Mouse (Mus musculus) 3T3-L1 (cell line): ENCODE results near the gene Ift20.
"Not testable (repeated sequence)": the region's sequence is repeated elsewhere in the genome, so short reads cannot be mapped to it uniquely, and the experiment has no call there.

ENCODE experiments used
- DNase-seq: peaks from one replicate; pipeline ENCODE4 v3.0.0-alpha.2; 2015; ENCODE audit warnings: low read depth, low spot score

The Ift20 gene

GRCm38 (mm10) chr11:78522481-78522997 is 13.6 kb upstream of the Ift20 start:
- DNase-seq = peak; percentile 85

DNA sequence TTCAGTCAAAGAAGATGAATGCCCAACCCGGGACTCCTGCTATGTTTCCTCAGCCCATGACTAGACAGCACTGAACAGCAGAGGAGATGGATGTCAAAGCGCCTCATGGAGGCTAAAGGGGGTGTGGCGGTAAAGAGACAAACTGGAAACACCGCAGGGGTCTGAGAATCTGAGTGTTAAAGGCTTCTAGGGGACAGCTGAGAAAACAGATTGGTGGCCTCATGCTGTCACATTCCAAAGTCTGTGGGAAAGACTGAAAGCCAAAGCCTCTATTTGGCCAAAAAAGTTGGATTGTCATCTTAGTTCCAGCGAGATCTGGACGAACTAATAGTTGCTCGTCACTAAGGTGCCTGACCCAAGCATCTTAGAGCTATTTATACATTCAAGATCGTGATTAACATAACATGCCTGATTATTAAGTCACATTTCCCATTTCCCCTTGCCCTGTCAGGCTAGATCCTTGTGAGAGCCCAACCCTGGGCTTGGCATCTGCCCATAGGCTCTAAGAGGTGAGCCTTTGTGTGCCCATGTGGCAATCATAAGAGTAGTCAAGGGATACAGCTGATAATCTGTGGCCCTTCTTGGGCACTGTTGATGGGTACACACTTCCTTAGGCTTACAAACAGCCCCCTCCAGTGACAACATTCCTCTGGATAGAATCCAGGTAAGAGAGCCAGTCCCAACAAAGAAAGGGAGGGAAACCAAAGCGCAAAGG is 12.8 kb upstream of the Ift20 start:
- DNase-seq = no peak

- no peak for DNase-seq
Observed at GRCm38 (mm10) chr11:78524838-78525237, 11.3 kb upstream of the Ift20 start.

DNA sequence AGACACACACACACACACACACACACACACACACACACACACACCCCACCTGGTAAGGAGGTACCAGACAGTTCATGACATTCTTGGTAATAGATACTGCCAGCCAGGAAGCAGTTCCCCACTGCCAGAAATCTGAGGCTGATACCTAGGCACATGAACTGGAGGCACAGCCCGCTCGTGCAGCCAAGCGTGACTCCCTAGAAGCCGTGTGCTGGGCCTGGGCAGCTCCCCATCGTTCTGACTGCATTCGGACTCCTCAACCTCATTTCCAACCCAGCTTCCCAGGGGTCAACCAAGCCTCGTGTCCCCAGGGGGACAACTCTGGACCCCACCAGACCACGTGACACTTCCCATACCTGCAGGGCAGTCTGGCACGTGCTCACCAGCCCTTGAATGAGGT is 7.4 kb upstream of the Ift20 start:
- DNase-seq = no peak

DNA sequence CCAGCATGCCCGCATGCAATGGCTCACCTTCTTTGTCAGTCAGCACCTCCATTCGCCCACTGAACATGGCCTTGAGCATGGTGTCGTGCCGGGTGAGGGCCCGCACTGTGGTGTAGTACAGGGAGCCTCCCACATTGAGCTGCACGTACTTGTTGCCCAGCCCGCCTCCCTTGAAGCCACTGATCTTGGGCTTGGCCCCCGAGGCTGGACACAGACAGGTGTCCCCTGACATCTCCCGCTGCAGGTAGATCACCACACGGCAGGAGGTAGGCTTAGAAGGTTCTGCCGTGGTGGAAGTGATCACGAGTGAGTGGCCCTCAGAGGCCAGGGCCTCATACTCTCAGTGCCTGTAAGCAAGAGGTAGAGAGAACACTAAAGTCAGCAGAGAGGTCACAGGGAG is 6.2 kb upstream of the Ift20 start:
- DNase-seq = no peak

DNA sequence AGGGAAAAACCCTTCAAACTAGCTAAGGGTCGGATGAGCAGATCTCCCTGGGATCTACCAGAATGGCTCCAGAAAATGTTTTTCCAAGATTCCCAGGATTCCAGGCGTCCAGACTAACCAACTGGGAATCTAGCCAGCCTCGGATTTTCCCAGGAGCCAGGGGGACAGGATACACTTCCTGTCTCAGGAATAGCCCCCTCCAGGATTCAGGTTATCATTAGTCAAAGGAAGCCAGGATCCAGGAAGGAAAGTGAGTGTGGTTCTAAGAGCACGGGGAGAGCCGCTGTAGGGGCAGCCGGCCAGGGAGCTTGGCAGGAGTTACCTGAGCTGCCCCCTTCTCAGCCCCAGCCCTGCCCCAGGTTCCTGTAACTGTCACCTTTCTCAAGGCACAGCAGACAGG is 5.1 kb upstream of the Ift20 start:
- no peak for DNase-seq

DNA sequence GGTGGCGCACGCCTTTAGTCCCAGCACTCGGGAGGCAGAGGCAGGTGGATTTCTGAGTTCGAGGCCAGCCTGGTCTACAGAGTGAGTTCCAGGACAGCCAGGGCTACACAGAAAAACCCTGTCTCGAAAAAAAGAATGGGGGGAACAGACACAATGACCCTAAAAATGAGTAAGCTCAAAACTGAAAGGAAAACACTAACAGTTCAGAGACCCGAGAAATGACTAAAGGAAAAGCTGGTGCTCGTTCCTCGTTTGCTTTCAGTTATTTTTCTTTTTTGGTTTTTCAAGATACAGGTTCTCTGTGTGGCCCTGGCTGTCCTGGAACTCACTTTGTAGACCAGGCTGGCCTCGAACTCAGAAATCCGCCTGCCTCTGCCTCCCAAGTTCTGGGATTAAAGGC is 4.6 kb upstream of the Ift20 start:
- not testable (repeated sequence) for DNase-seq

DNA sequence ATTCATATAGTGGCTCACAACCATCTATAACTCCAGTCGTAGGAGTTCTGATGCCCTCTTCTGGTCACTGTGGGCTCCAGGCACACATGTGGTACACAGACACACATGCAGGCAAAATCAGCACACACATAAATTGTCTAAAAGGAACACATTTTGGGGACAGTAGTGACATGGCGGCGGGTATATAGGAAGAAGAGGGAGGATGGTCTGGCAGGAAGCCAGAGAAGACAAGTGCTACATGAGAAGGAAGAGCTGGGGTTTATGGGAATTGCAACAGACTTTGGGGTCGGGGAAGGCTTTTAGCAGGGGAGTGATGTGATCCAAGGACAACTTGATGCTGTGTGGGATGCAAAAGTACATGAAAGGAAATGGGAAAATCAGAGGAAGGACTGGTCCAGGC is 1.6 kb upstream of the Ift20 start:
- DNase-seq = no peak

DNA sequence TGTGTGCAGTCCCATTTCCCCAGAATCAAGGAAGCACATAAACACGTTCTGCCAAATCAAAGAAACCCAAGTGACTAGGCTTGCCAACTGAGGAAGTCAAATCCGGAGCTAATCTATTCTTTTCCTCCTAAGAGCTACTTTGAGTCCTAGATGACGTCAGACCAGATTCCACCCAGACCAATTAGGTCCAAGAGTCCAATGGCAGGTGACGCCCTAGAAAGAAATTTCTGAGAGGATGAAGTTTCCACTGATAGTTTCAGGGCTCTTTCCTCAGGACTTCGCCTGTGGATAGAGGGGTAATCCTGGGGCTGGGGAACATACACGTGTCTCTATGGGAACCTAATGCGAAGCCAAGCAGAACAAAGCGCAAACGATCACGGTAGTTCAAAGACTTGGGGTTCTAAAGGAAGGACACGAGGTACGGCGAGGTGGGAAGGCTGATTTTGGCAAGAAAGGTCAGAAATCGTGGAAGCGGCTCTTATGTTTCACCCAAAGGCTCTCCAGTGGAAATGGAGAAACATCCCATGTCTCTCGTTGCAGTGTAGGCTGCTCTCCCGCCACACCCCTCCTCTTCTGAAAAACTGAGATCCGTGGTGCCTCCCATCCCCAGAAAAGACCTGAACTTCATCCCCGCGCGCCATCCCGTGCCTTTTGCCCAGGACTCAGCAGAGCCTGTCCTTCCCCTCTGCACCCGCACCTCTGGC is 633 bp upstream of the Ift20 start:
- peak; percentile 87 for DNase-seq

GRCm38 (mm10) chr11:78536690-78537084 is 526 bp downstream of the Ift20 start:
- peak; percentile 28 for DNase-seq

GRCm38 (mm10) chr11:78540358-78540757 is 4.2 kb downstream of the Ift20 start:
- no peak for DNase-seq

- DNase-seq = peak; percentile 36
Observed at GRCm38 (mm10) chr11:78544449-78545111, 8.4 kb downstream of the Ift20 start.

- DNase-seq = no peak
Observed at GRCm38 (mm10) chr11:78545181-78545580, 9.0 kb downstream of the Ift20 start.

- peak; percentile 25 for DNase-seq
Observed at GRCm38 (mm10) chr11:78547718-78548460, 11.7 kb downstream of the Ift20 start.

- DNase-seq = peak; percentile 18
Observed at GRCm38 (mm10) chr11:78549491-78549987, 13.4 kb downstream of the Ift20 start.

- peak; percentile 98 for DNase-seq
Observed at GRCm38 (mm10) chr11:78550168-78551058, 14.3 kb downstream of the Ift20 start, which contains the start of gene Tmem97. Gene Tmem97, minus strand, starts transcription at chr11:78550777.

DNA sequence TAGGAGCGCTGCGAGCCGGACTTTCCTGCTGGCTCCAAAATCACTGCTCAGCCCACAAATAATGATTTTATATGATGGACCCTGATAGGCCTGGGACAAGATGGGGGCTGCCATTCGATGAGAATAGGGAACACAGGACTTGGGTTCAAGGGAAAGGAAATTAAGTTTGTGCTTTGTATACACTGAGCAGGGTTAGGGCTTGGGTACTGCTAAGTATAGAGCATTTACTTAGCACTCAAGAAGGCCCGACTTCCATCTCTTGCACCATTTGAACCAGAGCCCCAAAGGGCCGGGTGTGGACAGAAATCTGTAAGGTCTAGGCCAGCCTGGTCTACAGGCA is 14.9 kb downstream of the Ift20 start:
- no peak for DNase-seq

DNA sequence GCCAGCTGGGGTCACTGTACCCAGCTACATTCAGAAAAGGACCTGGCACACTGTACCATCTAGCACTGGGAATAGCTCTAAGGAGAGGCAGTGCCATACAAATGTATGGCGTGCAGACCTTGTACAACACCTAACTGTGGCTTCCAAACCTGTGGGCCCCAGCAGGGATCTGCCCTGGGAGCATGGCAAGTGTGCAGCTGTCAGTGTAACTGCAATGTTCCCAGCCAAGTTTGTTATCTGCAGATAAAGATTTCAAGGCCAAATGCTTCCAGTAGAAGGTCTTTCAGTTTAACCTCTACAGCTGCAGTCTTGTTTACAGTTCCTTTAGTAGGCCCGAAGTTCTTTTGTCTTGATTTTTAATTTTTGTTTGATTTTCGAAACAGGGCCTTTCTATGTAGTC is 19.5 kb downstream of the Ift20 start:
- DNase-seq = no peak

GRCm38 (mm10) chr11:78556070-78556469 is 19.9 kb downstream of the Ift20 start:
- DNase-seq = no peak

DNA sequence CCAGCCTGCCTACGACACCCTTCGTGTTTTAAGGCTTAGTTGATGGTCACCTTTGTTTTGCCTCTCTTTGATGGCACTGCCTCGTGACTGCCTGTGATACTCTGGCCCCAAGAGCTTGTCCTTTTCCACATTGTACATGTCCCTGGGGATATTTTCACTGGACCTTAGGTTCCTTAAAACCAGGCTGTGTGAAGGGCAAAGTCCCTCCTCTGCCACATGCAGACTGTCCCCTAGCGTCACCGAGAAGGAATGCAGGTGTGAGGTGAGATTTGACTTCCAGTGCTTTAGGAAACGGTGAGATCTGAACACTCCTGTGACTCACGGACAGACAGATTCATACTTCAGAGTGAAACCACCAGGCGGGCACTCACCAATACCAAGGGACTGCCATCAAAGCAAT is 21.1 kb downstream of the Ift20 start:
- no peak for DNase-seq

- DNase-seq = peak; percentile 84
Observed at GRCm38 (mm10) chr11:78560447-78560846, 24.3 kb downstream of the Ift20 start.
